Mouse (Mus musculus) cerebellum, adult 2 months (tissue): ENCODE measurements around the gene Cemip2.

Source experiments
- CTCF ChIP-seq: fragments of 200-500 bp; IDR thresholded peaks from 2 replicates; pipeline ENCODE4 v1.5.1; 2011; ENCODE audit warnings: low read depth, mild to moderate bottlenecking, control low read depth, low read length, moderate library complexity, borderline replicate concordance; ENCODE audit not compliant: insufficient read depth
- POLR2A ChIP-seq: fragments of 200-500 bp; IDR thresholded peaks from 2 replicates; pipeline ENCODE4 v1.6.1; 2011; ENCODE audit warnings: low read length, control low read depth, borderline replicate concordance; ENCODE audit not compliant: insufficient read depth

DNA sequence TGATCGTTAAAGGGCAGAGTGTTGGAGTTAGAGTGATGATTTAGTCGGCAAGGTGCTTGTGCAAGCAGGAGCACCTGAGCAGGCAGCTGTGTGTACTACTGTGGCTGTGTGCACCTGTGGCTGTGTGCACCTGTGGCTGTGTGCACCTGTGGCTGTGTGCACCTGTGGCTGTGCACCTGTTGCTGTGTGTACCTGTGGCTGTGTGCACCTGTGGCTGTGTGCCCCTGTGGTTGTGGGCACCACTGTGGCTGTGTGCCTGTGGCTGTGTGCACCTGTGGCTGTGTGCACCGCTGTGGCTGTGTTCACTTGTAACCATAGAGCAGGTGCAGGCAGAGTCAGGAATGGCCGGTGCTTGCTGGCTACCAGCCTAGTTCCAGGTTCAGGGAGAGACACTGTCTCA lies 38.1 kb downstream of the Cemip2 start:
- TF ChIP-seq CTCF (no peak), POLR2A (no peak)
